ENCODE assay signal across 8 mouse cellular contexts in genomic region chr17:43707254-43707653, GRCm38 (mm10). TPM values are rescaled to one million over a fixed set of nuclear protein-coding genes. Genes with fewer than 3 reads are reported as not detected.
DNase-seq lines count a peak whose midpoint lies in the region; ATAC-seq and TF ChIP-seq lines count a peak whose summit lies in the region.

No protein-coding gene starts in this region.

- TF ChIP-seq CTCF in gastrocnemius, adult 2 months (IDR thresholded peaks at IDR 0.05): peak; percentile 36; the same call in 1 of the 2 replicates

- no peak for ATAC-seq in erythroid progenitor cell, adult 5-6 weeks (replicated peaks; ENCODE audit: low FRiP score, poor library complexity, severe bottlenecking)

- peak; percentile 29 to 30 for DNase-seq in cerebellum, postnatal 14 days
- no peak for DNase-seq in cerebellum, postnatal 36 days
- DNase-seq in 3134 (ENCODE audit: extremely low read depth, insufficient read length, low spot score) (peak; percentile 18), adipocyte (ENCODE audit: low spot score) (no peak)
- DNase-seq in gastrocnemius, adult 2 months: peak; percentile 50
- peak; percentile 31 for DNase-seq in kidney, postnatal 14 days
- no peak for DNase-seq in thymus, postnatal 25 days

- peak overlapping the region; percentile 1; the same call in 1 of the 2 replicates for H3K27ac ChIP-seq in gastrocnemius, adult 2 months

- no peak overlapping the region for H3K4me3 ChIP-seq in gastrocnemius, adult 2 months

- intact Hi-C loops in gastrocnemius, adult 2 months (cut with DNase I): no loop called here

RNA-seq across cellular contexts. Expression of gene Cyp39a1, which starts 40.0 kb away (rescaled TPM):
- total RNA-seq in gastrocnemius, adult 2 months (2021): 1 to 10 TPM; 3.2 to 3.3 TPM
- total RNA-seq in erythroid progenitor cell, adult 5-6 weeks (2015; ENCODE audit: low replicate concordance): 1.4 and 3.4 TPM in 2 replicates
- 0.13 TPM in 1 of 2 replicates, not detected in the other for total RNA-seq in erythroid progenitor cell, adult 5-6 weeks (2017; ENCODE audit: low replicate concordance)

RNA-seq across cellular contexts. Expression of gene Slc25a27, which starts 40.2 kb away (rescaled TPM):
- total RNA-seq in gastrocnemius, adult 2 months (2021): 1 to 10 TPM; 5.8 to 7.2 TPM
- total RNA-seq in erythroid progenitor cell, adult 5-6 weeks (2015; ENCODE audit: low replicate concordance): not detected in 2 replicates
- total RNA-seq in erythroid progenitor cell, adult 5-6 weeks (2017; ENCODE audit: low replicate concordance): 0.13 TPM in 1 of 2 replicates, not detected in the other

Comparison
In these comparisons a context has a peak if more than half of its experiments do, and no peak if none do; other contexts are left out.
1. DNase-seq: peak in cerebellum, postnatal 14 days (2 of 2), 3134 (single experiment), gastrocnemius, adult 2 months (single experiment) and kidney, postnatal 14 days (single experiment); none in cerebellum, postnatal 36 days (0 of 2), adipocyte (single experiment) and thymus, postnatal 25 days (single experiment).
2. RNA of gene Slc25a27, which starts 40.2 kb away (total RNA-seq): 5.8 to 7.2 TPM in gastrocnemius, adult 2 months; 0.13 TPM in erythroid progenitor cell, adult 5-6 weeks; every median in the first group is over 4 times any median in the second.